Mouse (Mus musculus): Measurements from ENCODE around the gene Usp35. TPM values are rescaled to one million over a fixed set of nuclear protein-coding genes. Genes with fewer than 3 reads are reported as not detected.

Usp35 gene
- polyA plus RNA-seq (2014; fragmentation: Illumina TruSeq; extraction: RNeasy Lipid Tissue Mini Kit (QIAGEN cat#74804); ENCODE audit: low read depth, low replicate concordance), result 2.0 TPM

GRCm38 (mm10) chr7:97331726-97332666 lies at the start of gene Usp35, which contains the start of gene Kctd21:
Gene Usp35 (minus strand): TSS chr7:97332020.
Gene Kctd21 (plus strand): TSS chr7:97332327.

Other genes with a start within 250 kb of the Usp35 start
- gene Kctd21, start 307 bp upstream of the Usp35 start, polyA plus RNA-seq (2014; fragmentation: Illumina TruSeq; extraction: RNeasy Lipid Tissue Mini Kit (QIAGEN cat#74804); ENCODE audit: low read depth, low replicate concordance), result 4.6 TPM
- 6.2 TPM for gene Alg8, start 39.6 kb upstream of the Usp35 start, polyA plus RNA-seq (2014; fragmentation: Illumina TruSeq; extraction: RNeasy Lipid Tissue Mini Kit (QIAGEN cat#74804); ENCODE audit: low read depth, low replicate concordance)
- gene Ndufc2, start 68.0 kb upstream of the Usp35 start, polyA plus RNA-seq (2014; fragmentation: Illumina TruSeq; extraction: RNeasy Lipid Tissue Mini Kit (QIAGEN cat#74804); ENCODE audit: low read depth, low replicate concordance), result 501 TPM
- gene Thrsp, start 85.7 kb upstream of the Usp35 start, polyA plus RNA-seq (2014; fragmentation: Illumina TruSeq; extraction: RNeasy Lipid Tissue Mini Kit (QIAGEN cat#74804); ENCODE audit: low read depth, low replicate concordance), result 44.0 TPM
- 0.18 TPM for gene Kctd14, start 119.3 kb upstream of the Usp35 start, polyA plus RNA-seq (2014; fragmentation: Illumina TruSeq; extraction: RNeasy Lipid Tissue Mini Kit (QIAGEN cat#74804); ENCODE audit: low read depth, low replicate concordance)
- 50.2 TPM for gene Ints4, start 148.9 kb upstream of the Usp35 start, polyA plus RNA-seq (2014; fragmentation: Illumina TruSeq; extraction: RNeasy Lipid Tissue Mini Kit (QIAGEN cat#74804); ENCODE audit: low read depth, low replicate concordance)
- 113 TPM for gene Aamdc, start 247.5 kb upstream of the Usp35 start, polyA plus RNA-seq (2014; fragmentation: Illumina TruSeq; extraction: RNeasy Lipid Tissue Mini Kit (QIAGEN cat#74804); ENCODE audit: low read depth, low replicate concordance)
- 5.7 TPM for gene Rsf1, start 247.9 kb upstream of the Usp35 start, polyA plus RNA-seq (2014; fragmentation: Illumina TruSeq; extraction: RNeasy Lipid Tissue Mini Kit (QIAGEN cat#74804); ENCODE audit: low read depth, low replicate concordance)

All from heart, adult 10 weeks (tissue).